Mouse (Mus musculus) hindbrain, embryonic 10.5 days (tissue): ENCODE measurements at regions not wholly inside any gene's neighbourhood (a gene's known extent, or its start where the extent isn't known, plus 50 kb on each side); places are given as distances from the start of the nearest gene placed in this dataset.

Experiments used
- DNase-seq: peaks from one replicate; pipeline ENCODE4 v3.0.0-alpha.2; 2017; ENCODE audit warnings: low spot score
- H3K27ac ChIP-seq: fragments of 300-500 bp; sonication (generic); 2 replicates; pipeline ENCODE4 v1.5.1; 2016; ENCODE audit warnings: mild to moderate bottlenecking, moderate library complexity
- H3K27me3 ChIP-seq: fragments of 300-500 bp; sonication (generic); 2 replicates; pipeline ENCODE4 v1.6.1; 2016; ENCODE audit warnings: mild to moderate bottlenecking; ENCODE audit not compliant: poor library complexity, insufficient read depth, severe bottlenecking
- H3K36me3 ChIP-seq: fragments of 300-500 bp; sonication (generic); 2 replicates; pipeline ENCODE4 v1.6.1; 2016; ENCODE audit warnings: mild to moderate bottlenecking, moderate library complexity
- H3K4me1 ChIP-seq: fragments of 300-500 bp; sonication (generic); replicated peaks from 2 replicates; pipeline ENCODE4 v1.6.1; 2016; ENCODE audit warnings: mild to moderate bottlenecking
- H3K4me3 ChIP-seq: fragments of 300-500 bp; sonication (generic); 2 replicates; pipeline ENCODE4 v1.5.1; 2016; ENCODE audit warnings: mild to moderate bottlenecking, moderate library complexity
- H3K9me3 ChIP-seq: fragments of 300-500 bp; sonication (generic); 2 replicates; pipeline ENCODE4 v1.6.1; 2016; ENCODE audit warnings: mild to moderate bottlenecking, moderate library complexity
- WGBS: fragments of 180-500 bp; shearing (Covaris S2); methylation state at CpG from one replicate; pipeline ENCODE4 v1.1.7; 2016; 5-methylcytosine and 5-hydroxymethylcytosine counted together

DNA sequence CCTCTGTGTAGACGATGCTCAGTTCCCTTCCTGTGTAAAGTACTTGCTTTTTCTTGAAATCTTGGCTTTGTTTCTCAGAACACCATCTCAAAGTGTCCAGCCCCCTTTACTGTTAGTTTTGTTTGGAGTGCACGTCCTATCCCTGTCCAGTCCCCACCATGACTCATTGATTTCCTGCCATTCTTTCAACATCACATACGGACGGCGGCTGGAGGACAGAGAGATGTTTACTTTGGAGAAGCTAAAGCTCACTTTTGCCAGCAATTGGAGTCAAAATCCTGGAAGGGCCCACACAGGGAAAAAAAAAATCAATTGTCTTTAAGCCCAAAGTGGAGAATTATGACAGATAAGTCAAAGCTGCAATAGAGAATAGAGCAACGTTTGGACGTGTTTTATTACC is 51.8 kb downstream of the Gm5426 start:
- no peak for DNase-seq

GRCm38 (mm10) chr10:96190168-96190987 is 54.0 kb downstream of the Gm5426 start:
- WGBS: 41% methylated on average over 10 of the region's 10 CpGs
- Histone ChIP-seq H3K36me3 (no peaks in the 10 kb centered on the region), H3K9me3 (peaks cover 3% of the 10 kb centered on the region; the same call in 1 of the 2 replicates), H3K27me3 (no peaks in the 10 kb centered on the region), H3K4me1 (peaks cover 17% of the 10 kb centered on the region), H3K4me3 (no peak overlapping the region), H3K27ac (peak overlapping the region; percentile 73; the same call in 1 of the 2 replicates)
- peak; percentile 55 for DNase-seq

More for the DNA sequence above, 51.8 kb downstream of the Gm5426 start:
- H3K36me3 ChIP-seq: no peaks in the 10 kb centered on the region
- H3K4me3 ChIP-seq: no peak overlapping the region
- WGBS: 60% methylated on average over 7 of the region's 7 CpGs
- H3K27ac ChIP-seq: peak overlapping the region; percentile 41; the same call in 1 of the 2 replicates
- no peaks in the 10 kb centered on the region for H3K27me3 ChIP-seq
- H3K9me3 ChIP-seq: peaks cover 5% of the 10 kb centered on the region; the same call in 1 of the 2 replicates
- H3K4me1 ChIP-seq: peaks cover 17% of the 10 kb centered on the region

GRCm38 (mm10) chr10:96200932-96201641 is 64.7 kb downstream of the Gm5426 start:
- Histone ChIP-seq H3K27ac (no peak overlapping the region), H3K27me3 (no peaks in the 10 kb centered on the region), H3K4me1 (peaks cover 9% of the 10 kb centered on the region; the same call in 1 of the 2 replicates), H3K36me3 (no peaks in the 10 kb centered on the region), H3K9me3 (no peaks in the 10 kb centered on the region), H3K4me3 (no peak overlapping the region)
- 82% methylated on average over 27 of the region's 27 CpGs for WGBS
- no peak for DNase-seq

- H3K27me3 ChIP-seq: no peaks in the 10 kb centered on the region
- H3K4me1 ChIP-seq: peaks cover 9% of the 10 kb centered on the region; the same call in 1 of the 2 replicates
- no peak overlapping the region for H3K4me3 ChIP-seq
- WGBS: 63% methylated on average over 6 of the region's 6 CpGs
- no peak for DNase-seq
- H3K27ac ChIP-seq: no peak overlapping the region
- no peaks in the 10 kb centered on the region for H3K36me3 ChIP-seq
- H3K9me3 ChIP-seq: no peaks in the 10 kb centered on the region
Measured at GRCm38 (mm10) chr10:96201891-96202290, 65.5 kb downstream of the Gm5426 start.

DNA sequence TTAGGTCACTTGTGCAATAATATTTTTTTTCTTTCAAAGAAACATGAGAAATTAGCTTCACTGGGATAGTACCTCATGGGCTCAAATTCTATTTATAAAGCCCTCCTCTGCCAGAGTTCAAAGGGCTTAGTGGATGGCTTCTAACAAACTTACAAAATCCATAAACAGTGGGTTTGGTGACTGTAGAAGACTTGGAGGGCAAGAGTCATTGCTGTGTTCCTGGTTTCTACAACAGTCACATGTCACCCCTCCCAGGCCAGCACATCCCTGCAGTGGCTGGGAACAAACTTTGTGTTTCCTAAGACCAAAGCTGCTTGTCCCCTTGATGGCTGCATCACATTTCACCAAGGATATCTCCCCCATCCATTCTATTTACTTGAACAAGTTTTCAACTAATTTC is 66.5 kb downstream of the Gm5426 start:
- Histone ChIP-seq H3K27ac (no peak overlapping the region), H3K4me1 (peaks cover 9% of the 10 kb centered on the region; the same call in 1 of the 2 replicates), H3K36me3 (no peaks in the 10 kb centered on the region), H3K27me3 (no peaks in the 10 kb centered on the region), H3K4me3 (no peak overlapping the region), H3K9me3 (no peaks in the 10 kb centered on the region)
- no peak for DNase-seq

- H3K9me3 ChIP-seq: no peaks in the 10 kb centered on the region
- H3K4me1 ChIP-seq: peaks cover 9% of the 10 kb centered on the region; the same call in 1 of the 2 replicates
- WGBS: 88% methylated on average over 5 of the region's 5 CpGs
- no peak for DNase-seq
- no peaks in the 10 kb centered on the region for H3K27me3 ChIP-seq
- H3K36me3 ChIP-seq: no peaks in the 10 kb centered on the region
- H3K27ac ChIP-seq: no peak overlapping the region
- no peak overlapping the region for H3K4me3 ChIP-seq
Measured at GRCm38 (mm10) chr10:96204198-96204597, 67.8 kb downstream of the Gm5426 start.

GRCm38 (mm10) chr10:96209171-96209570 is 72.8 kb downstream of the Gm5426 start:
- no peaks in the 10 kb centered on the region for H3K27me3 ChIP-seq
- H3K9me3 ChIP-seq: no peaks in the 10 kb centered on the region
- H3K36me3 ChIP-seq: no peaks in the 10 kb centered on the region
- H3K4me1 ChIP-seq: peaks cover 6% of the 10 kb centered on the region; the same call in 1 of the 2 replicates
- 55% methylated on average over 5 of the region's 5 CpGs for WGBS
- 0 out of 2 replicates have a peak overlapping the region, but pooled peaks have one; percentile 35 for H3K27ac ChIP-seq
- no peak for DNase-seq
- H3K4me3 ChIP-seq: no peak overlapping the region

DNA sequence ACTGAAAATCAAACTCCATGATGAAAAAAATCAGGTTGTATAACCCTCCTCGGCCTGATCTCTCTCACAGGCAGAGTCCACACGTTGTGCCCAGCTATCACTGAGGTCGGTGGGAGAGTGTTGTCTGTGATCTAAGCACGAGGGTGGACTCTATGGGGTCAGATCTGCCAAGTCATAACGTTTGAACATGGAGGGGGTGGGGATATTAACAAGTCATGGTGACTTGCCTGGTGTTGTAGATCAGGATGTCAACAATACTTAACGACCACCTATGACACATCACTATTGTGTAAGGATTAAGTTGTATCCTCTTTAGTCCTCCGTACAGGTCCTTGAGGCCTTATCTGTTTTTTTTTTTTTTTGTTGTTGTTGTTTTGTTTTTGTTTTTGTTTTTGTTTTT is 74.8 kb downstream of the Gm5426 start:
- Histone ChIP-seq H3K27ac (no peak overlapping the region), H3K9me3 (no peaks in the 10 kb centered on the region), H3K36me3 (no peaks in the 10 kb centered on the region), H3K27me3 (no peaks in the 10 kb centered on the region), H3K4me1 (peaks cover 8% of the 10 kb centered on the region; the same call in 1 of the 2 replicates), H3K4me3 (no peak overlapping the region)
- DNase-seq: no peak
- WGBS: 82% methylated on average over 7 of the region's 7 CpGs

- H3K9me3 ChIP-seq: no peaks in the 10 kb centered on the region
- H3K4me1 ChIP-seq: peaks cover 8% of the 10 kb centered on the region; the same call in 1 of the 2 replicates
- no peaks in the 10 kb centered on the region for H3K27me3 ChIP-seq
- 3% methylated on average over 10 of the region's 10 CpGs for WGBS
- H3K36me3 ChIP-seq: no peaks in the 10 kb centered on the region
- H3K4me3 ChIP-seq: no peak overlapping the region
- peak; percentile 92 for DNase-seq
- peak overlapping the region; percentile 72 for H3K27ac ChIP-seq
Measured at GRCm38 (mm10) chr10:96213876-96214275, 77.5 kb downstream of the Gm5426 start.

- H3K4me1 ChIP-seq: peaks cover 8% of the 10 kb centered on the region; the same call in 1 of the 2 replicates
- WGBS: 77% methylated on average over 7 of the region's 7 CpGs
- H3K27ac ChIP-seq: peak overlapping the region; percentile 72
- no peaks in the 10 kb centered on the region for H3K9me3 ChIP-seq
- H3K36me3 ChIP-seq: no peaks in the 10 kb centered on the region
- no peak overlapping the region for H3K4me3 ChIP-seq
- no peak for DNase-seq
- H3K27me3 ChIP-seq: no peaks in the 10 kb centered on the region
Measured at GRCm38 (mm10) chr10:96214285-96214684, 77.9 kb downstream of the Gm5426 start.

- WGBS: 89% methylated on average over 6 of the region's 6 CpGs
- Histone ChIP-seq H3K27me3 (no peaks in the 10 kb centered on the region), H3K27ac (0 out of 2 replicates have a peak overlapping the region, but pooled peaks have one; percentile 12), H3K9me3 (no peaks in the 10 kb centered on the region), H3K36me3 (no peaks in the 10 kb centered on the region), H3K4me1 (peaks cover 8% of the 10 kb centered on the region; the same call in 1 of the 2 replicates), H3K4me3 (no peak overlapping the region)
- DNase-seq: no peak
Measured at GRCm38 (mm10) chr10:96214946-96215345, 78.5 kb downstream of the Gm5426 start.

GRCm38 (mm10) chr10:96220731-96221130 is 84.3 kb downstream of the Gm5426 start:
- H3K9me3 ChIP-seq: no peaks in the 10 kb centered on the region
- no peaks in the 10 kb centered on the region for H3K27me3 ChIP-seq
- H3K36me3 ChIP-seq: no peaks in the 10 kb centered on the region
- WGBS: 94% methylated on average over 4 of the region's 4 CpGs
- H3K4me1 ChIP-seq: no peaks in the 10 kb centered on the region; the same call in 1 of the 2 replicates
- DNase-seq: no peak
- H3K27ac ChIP-seq: no peak overlapping the region
- no peak overlapping the region for H3K4me3 ChIP-seq

GRCm38 (mm10) chr10:96230391-96230790 is 94.0 kb downstream of the Gm5426 start:
- Histone ChIP-seq H3K27ac (no peak overlapping the region), H3K27me3 (no peaks in the 10 kb centered on the region), H3K9me3 (no peaks in the 10 kb centered on the region), H3K4me3 (no peak overlapping the region), H3K36me3 (no peaks in the 10 kb centered on the region), H3K4me1 (peaks cover 4% of the 10 kb centered on the region)
- 85% methylated on average over 8 of the region's 8 CpGs for WGBS
- DNase-seq: no peak
